Mouse (Mus musculus) fibroblast of lung, adult 2 months (primary cell): ENCODE data around the gene Acad10.
A peak's percentile ranks its signal among the peaks of the same experiment; 100 is the strongest.
"Not testable (repeated sequence)": the region's sequence is repeated elsewhere in the genome, so short reads cannot be mapped to it uniquely, and the experiment has no call there.

Experiments used
- DNase-seq: peaks from one replicate; pipeline ENCODE4 v3.0.0-alpha.2; 2011; ENCODE audit warnings: low read depth

Gene Acad10

GRCm38 (mm10) chr5:121657656-121658055, 2.7 kb downstream of the Acad10 start:
- DNase-seq, result not testable (repeated sequence)

DNA sequence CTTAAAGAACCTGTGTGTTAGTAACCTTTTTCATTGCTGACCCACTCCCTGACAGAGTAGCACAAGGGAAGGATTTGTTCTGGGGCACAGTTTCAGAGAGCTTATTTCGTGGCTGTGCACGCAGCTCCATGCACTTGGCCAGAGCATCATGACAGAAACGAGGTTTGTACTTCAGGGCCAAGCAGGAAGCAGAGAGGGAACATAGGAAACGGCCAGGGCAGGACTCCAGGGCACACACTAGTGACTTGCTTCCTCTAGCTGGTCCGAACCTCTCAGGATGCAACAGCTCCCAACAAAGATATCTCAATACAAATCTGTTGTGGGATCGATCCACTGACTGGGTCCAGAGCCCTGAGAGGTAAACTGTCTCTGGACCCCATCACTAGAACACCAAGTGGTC, 3.4 kb downstream of the Acad10 start:
- not testable (repeated sequence) for DNase-seq

DNA sequence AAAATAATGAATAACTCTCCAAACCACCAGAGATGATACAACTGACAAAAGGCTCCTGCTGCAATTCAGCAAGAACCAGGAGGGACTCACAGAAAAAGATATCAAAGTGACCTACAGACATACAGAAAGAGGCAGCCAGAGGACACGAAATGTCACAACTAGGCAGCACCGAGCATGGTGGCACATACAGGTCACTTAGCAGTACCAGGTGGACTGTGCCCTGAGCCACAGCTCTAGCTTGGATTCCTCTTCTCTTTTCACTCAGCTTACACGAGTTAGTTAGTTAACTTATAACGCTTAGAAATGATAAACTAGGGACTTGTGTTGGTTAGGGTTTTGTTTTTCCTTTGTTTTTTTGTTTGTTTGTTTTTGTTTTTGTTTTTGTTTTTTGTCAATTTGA, 5.8 kb downstream of the Acad10 start:
- DNase-seq, result no peak

- DNase-seq, result no peak
Measured at GRCm38 (mm10) chr5:121649134-121649533, 11.2 kb downstream of the Acad10 start.

DNA sequence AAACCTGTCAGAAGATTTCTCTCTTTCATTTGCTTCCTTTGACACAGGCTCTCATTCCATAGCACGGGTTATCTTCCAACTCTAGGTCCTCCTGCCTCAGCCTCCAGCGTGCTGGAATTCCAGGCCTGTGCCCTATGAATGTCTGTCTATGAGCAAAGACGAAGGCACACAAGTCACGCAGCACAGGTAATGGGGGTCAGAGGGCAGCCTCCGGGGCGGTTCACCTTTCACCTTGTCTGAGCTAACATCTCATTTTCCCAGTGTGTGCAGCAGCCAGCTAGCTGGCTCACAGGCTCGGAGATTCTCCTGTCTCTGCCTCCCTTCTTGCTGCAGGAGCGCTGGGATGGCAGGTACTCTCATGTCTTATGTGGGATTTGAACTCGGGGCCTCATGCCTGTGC, 20.7 kb downstream of the Acad10 start:
- no peak for DNase-seq

- no peak for DNase-seq
Measured at GRCm38 (mm10) chr5:121637296-121637695, 23.0 kb downstream of the Acad10 start.

- no peak for DNase-seq
Measured at GRCm38 (mm10) chr5:121634668-121635067, 25.6 kb downstream of the Acad10 start.

- DNase-seq, result no peak
Measured at GRCm38 (mm10) chr5:121632804-121633203, 27.5 kb downstream of the Acad10 start.

DNA sequence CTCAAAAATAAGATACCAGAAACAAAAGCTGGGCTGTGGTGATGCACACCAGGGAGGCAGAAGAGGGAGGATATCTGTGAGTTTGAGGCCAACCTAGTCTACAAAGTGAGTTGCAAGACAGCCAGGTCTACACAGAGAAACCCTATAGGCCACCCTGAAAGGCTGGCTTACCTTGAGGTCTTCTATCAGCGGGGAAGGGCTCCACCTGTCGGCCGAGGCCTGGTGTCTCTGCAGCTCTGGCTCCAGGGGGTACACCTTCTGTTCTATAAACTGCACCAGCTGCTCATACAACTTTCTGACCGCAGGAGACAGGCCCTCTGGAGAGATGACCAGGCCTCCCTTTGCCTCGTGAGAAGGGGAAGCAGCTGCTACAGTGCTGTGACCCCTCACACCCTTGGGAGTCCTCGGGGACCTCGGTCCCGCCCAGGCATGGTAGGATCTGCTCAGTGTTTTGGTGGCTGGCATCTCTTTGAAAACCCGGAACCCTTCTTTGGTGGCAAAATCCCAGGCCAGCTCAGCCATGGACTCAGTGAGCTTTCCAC, 29.1 kb downstream of the Acad10 start:
- not testable (repeated sequence) for DNase-seq

DNA sequence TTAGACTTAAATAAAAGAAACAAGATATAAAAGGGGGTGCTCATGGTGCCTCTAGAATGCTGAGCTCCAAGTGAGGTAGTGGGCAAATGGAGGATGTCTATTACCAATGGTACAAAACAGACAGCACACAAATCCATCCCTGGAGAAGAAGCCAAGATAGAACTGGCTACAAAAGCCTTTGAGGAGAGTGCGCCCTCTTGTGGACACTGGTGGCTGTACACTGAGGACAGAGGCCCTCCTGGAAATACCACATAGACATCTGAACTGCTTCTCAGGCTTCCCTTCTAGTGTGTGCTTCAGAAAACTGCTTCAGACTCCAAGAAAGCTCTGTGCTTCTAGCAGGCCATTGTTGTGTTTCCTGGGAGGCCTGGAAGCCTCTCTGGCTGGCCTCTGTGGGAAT, 32.4 kb downstream of the Acad10 start:
- no peak for DNase-seq

GRCm38 (mm10) chr5:121623241-121623640, 37.1 kb downstream of the Acad10 start:
- DNase-seq, result no peak

GRCm38 (mm10) chr5:121621102-121621501, 39.2 kb downstream of the Acad10 start:
- no peak for DNase-seq

GRCm38 (mm10) chr5:121618592-121619513, 41.5 kb downstream of the Acad10 start, which contains the start of gene Acad12:
Gene Acad12, minus strand, starts transcription at chr5:121618938.
- DNase-seq, result peak; percentile 74

DNA sequence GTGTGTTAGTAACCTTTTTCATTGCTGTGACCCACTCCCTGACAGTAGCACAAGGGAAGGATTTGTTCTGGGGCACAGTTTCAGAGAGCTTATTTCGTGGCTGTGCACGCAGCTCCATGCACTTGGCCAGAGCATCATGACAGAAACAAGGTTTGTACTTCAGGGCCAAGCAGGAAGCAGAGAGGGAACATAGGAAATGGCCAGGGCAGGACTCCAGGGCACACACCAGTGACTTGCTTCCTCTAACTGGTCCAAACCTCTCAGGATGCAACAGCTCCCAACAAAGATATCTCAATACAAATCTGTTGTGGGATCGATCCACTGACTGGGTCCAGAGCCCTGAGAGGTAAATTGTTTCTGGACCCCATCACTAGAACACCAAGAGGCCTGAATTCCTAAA, 45.4 kb downstream of the Acad10 start:
- not testable (repeated sequence) for DNase-seq

- no peak for DNase-seq
Measured at GRCm38 (mm10) chr5:121612036-121612435, 48.3 kb downstream of the Acad10 start.

- DNase-seq, result not testable (repeated sequence)
Measured at GRCm38 (mm10) chr5:121609556-121610135, 50.7 kb downstream of the Acad10 start.

DNA sequence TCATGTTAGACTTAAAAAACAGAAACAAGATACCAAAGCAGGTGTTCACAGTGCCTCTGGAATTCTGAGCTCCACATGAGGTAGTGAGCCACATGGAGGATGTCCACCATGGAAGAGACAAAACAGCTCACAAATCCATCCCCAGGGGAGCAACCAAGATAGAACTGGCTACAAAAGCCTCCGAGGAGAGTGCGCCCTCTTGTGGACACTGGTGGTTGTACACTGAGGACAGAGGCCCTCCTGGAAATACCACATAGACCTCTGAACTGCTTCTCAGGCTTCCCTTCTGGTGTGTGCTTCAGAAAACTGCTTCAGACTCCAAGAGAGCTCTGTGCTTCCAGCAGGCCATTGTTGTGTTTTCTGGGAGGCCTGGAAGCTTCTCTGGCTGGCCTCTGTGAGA, 54.2 kb downstream of the Acad10 start:
- no peak for DNase-seq

- not testable (repeated sequence) for DNase-seq
Measured at GRCm38 (mm10) chr5:121603815-121604214, 56.5 kb downstream of the Acad10 start.

GRCm38 (mm10) chr5:121601547-121602299, 58.6 kb downstream of the Acad10 start:
- peak; percentile 73 for DNase-seq

- no peak for DNase-seq
Measured at GRCm38 (mm10) chr5:121598871-121599610, 61.3 kb downstream of the Acad10 start.

- DNase-seq, result no peak
Measured at GRCm38 (mm10) chr5:121597991-121598537, 62.2 kb downstream of the Acad10 start.
